Mouse (Mus musculus): ENCODE measurements around the gene Olfr561. TPM values are rescaled to one million over a fixed set of nuclear protein-coding genes. Genes with fewer than 3 reads are reported as not detected.

Gene Olfr561
- not detected in 4 replicates for total RNA-seq (2023)

GRCm38 (mm10) chr7:102770921-102771320 lies at the start of gene Olfr561:
Gene Olfr561 (plus strand): TSS chr7:102771221.

GRCm38 (mm10) chr7:102727391-102727790 lies 43.6 kb upstream of the Olfr561 start, which contains the start of gene Olfr559:
Gene Olfr559 (minus strand): TSS chr7:102727491.

GRCm38 (mm10) chr7:102759266-102759665 lies 11.8 kb upstream of the Olfr561 start, which contains the start of the genes Olfr560 and Olfr78:
Gene Olfr560 (minus strand): TSS chr7:102759366.
Gene Olfr78 (minus strand): TSS chr7:102759471.

GRCm38 (mm10) chr7:102803180-102803579 lies 32.2 kb downstream of the Olfr561 start, which contains the start of gene Olfr564:
Gene Olfr564 (plus strand): TSS chr7:102803480.

Other genes with a start within 250 kb of the Olfr561 start
- gene Olfr547, start 236.5 kb upstream of the Olfr561 start, total RNA-seq (2023): not detected in 4 replicates
- gene Olfr548-ps1, start 230.3 kb upstream of the Olfr561 start, total RNA-seq (2023): not detected in 4 replicates
- gene Olfr549, start 221.4 kb upstream of the Olfr561 start, total RNA-seq (2023): not detected in 4 replicates
- gene Trim21, start 205.7 kb upstream of the Olfr561 start, total RNA-seq (2023): 32.2 to 40.5 TPM (median 36.2 TPM) in 4 replicates
- gene Olfr550, start 199.8 kb upstream of the Olfr561 start, total RNA-seq (2023): not detected in 4 replicates
- not detected in 4 replicates for gene Olfr551, start 179.3 kb upstream of the Olfr561 start, total RNA-seq (2023)
- not detected in 4 replicates for gene Olfr552, start 173.5 kb upstream of the Olfr561 start, total RNA-seq (2023)
- not detected in 4 replicates for gene Olfr553, start 153.0 kb upstream of the Olfr561 start, total RNA-seq (2023)
- gene Olfr554, start 132.8 kb upstream of the Olfr561 start, total RNA-seq (2023): not detected in 4 replicates
- not detected in 4 replicates for gene Olfr555, start 112.4 kb upstream of the Olfr561 start, total RNA-seq (2023)
- not detected in 4 replicates for gene Olfr556, start 106.3 kb upstream of the Olfr561 start, total RNA-seq (2023)
- gene Trim68, start 83.9 kb upstream of the Olfr561 start, total RNA-seq (2023): 11.7 to 17.4 TPM (median 15.2 TPM) in 4 replicates
- not detected in 4 replicates for gene Olfr557, start 75.3 kb upstream of the Olfr561 start, total RNA-seq (2023)
- not detected in 4 replicates for gene Olfr558, start 69.0 kb upstream of the Olfr561 start, total RNA-seq (2023)
- gene Olfr33, start 52.2 kb upstream of the Olfr561 start, total RNA-seq (2023): not detected in 4 replicates
- gene Olfr559, start 43.7 kb upstream of the Olfr561 start, total RNA-seq (2023): not detected in 4 replicates
- gene Olfr560, start 11.9 kb upstream of the Olfr561 start, total RNA-seq (2023): not detected in 4 replicates
- gene Olfr78, start 11.8 kb upstream of the Olfr561 start, total RNA-seq (2023): not detected in 4 replicates
- gene Olfr564, start 32.3 kb downstream of the Olfr561 start, total RNA-seq (2023): not detected in 4 replicates
- gene Olfr566, start 87.5 kb downstream of the Olfr561 start, total RNA-seq (2023): not detected in 4 replicates
- gene Olfr568, start 105.9 kb downstream of the Olfr561 start, total RNA-seq (2023): not detected in 4 replicates
- not detected in 4 replicates for gene Olfr569, start 119.7 kb downstream of the Olfr561 start, total RNA-seq (2023)
- gene Olfr570, start 123.4 kb downstream of the Olfr561 start, total RNA-seq (2023): not detected in 4 replicates
- not detected in 4 replicates for gene Olfr571, start 146.3 kb downstream of the Olfr561 start, total RNA-seq (2023)
- not detected in 4 replicates for gene Olfr572, start 153.2 kb downstream of the Olfr561 start, total RNA-seq (2023)
- not detected in 4 replicates for gene Olfr573-ps1, start 171.4 kb downstream of the Olfr561 start, total RNA-seq (2023)
- gene Olfr574, start 177.2 kb downstream of the Olfr561 start, total RNA-seq (2023): not detected in 4 replicates
- gene Olfr575, start 187.6 kb downstream of the Olfr561 start, total RNA-seq (2023): not detected in 4 replicates
- not detected in 4 replicates for gene Olfr576, start 191.4 kb downstream of the Olfr561 start, total RNA-seq (2023)
- gene Olfr577, start 204.7 kb downstream of the Olfr561 start, total RNA-seq (2023): not detected in 4 replicates
- not detected in 4 replicates for gene Olfr578, start 218.1 kb downstream of the Olfr561 start, total RNA-seq (2023)